Mouse (Mus musculus) ES-E14 (cell line): ENCODE data around the gene Syde2. TPM values are rescaled to one million over a fixed set of nuclear protein-coding genes. Genes with fewer than 3 reads are reported as not detected.

Source experiments
- DNase-seq: peaks from one replicate; pipeline ENCODE4 v3.0.0-alpha.2; 2013; ENCODE audit warnings: low read depth, low spot score
- H3K27ac ChIP-seq: 2 replicates; pipeline ENCODE4 v1.5.1; 2012; ENCODE audit warnings: low read depth, mild to moderate bottlenecking, low read length, moderate library complexity, mixed read lengths; ENCODE audit not compliant: poor library complexity, insufficient read depth, severe bottlenecking
- H3K36me3 ChIP-seq: 2 replicates; pipeline ENCODE4 v1.6.1; 2012; ENCODE audit warnings: mild to moderate bottlenecking, low read length, moderate library complexity, mixed read lengths; ENCODE audit not compliant: control insufficient read depth, poor library complexity, insufficient read depth, severe bottlenecking
- H3K4me1 ChIP-seq, 2 experiments: fragments of 150-350 bp in 1 of 2; sonication (generic) in 1 of 2; 2 replicates each; pipeline ENCODE4 v1.6.1; 2012; ENCODE audit warnings: low read length in 2 of 2, mild to moderate bottlenecking in 1 of 2, mixed read lengths in 1 of 2; ENCODE audit not compliant: control insufficient read depth in 2 of 2, insufficient read depth in 2 of 2, poor library complexity in 1 of 2
- H3K4me3 ChIP-seq, 2 experiments: fragments of 150-350 bp in 1 of 2; sonication (generic) in 1 of 2; 2 replicates each; pipeline ENCODE4 v1.5.1; 2012; ENCODE audit warnings: low read length in 2 of 2, low read depth in 1 of 2, mild to moderate bottlenecking in 1 of 2, mixed read lengths in 1 of 2; ENCODE audit not compliant: insufficient read depth in 1 of 2, poor library complexity in 1 of 2, severe bottlenecking in 1 of 2
- H3K9ac ChIP-seq: 2 replicates; pipeline ENCODE4 v1.6.1; 2012; ENCODE audit warnings: low read depth, mild to moderate bottlenecking, low read length, mixed read lengths; ENCODE audit not compliant: poor library complexity, insufficient read depth, severe bottlenecking
- H3K9me3 ChIP-seq: fragments of 150-350 bp; sonication (generic); 2 replicates; pipeline ENCODE4 v1.6.1; 2012; ENCODE audit warnings: low read depth, mild to moderate bottlenecking, low read length; ENCODE audit not compliant: control insufficient read depth, insufficient read depth
- CHD2 ChIP-seq: IDR thresholded peaks from 2 replicates; pipeline ENCODE4 v1.6.1; 2014; ENCODE audit warnings: mild to moderate bottlenecking, low read depth, low read length, inconsistent platforms
- HCFC1 ChIP-seq: IDR thresholded peaks from 2 replicates; pipeline ENCODE4 v1.6.1; 2012; ENCODE audit warnings: low read length, inconsistent platforms, borderline replicate concordance; ENCODE audit not compliant: insufficient read depth
- MAFK ChIP-seq: IDR thresholded peaks from 2 replicates; pipeline ENCODE4 v1.6.1; 2014; ENCODE audit warnings: mild to moderate bottlenecking, low read depth, low read length, inconsistent platforms; ENCODE audit not compliant: insufficient read depth
- ZC3H11A ChIP-seq: IDR thresholded peaks from 2 replicates; pipeline ENCODE4 v1.6.1; 2012; ENCODE audit warnings: low read depth, mild to moderate bottlenecking, inconsistent platforms, low read length, borderline replicate concordance
- ZNF384 ChIP-seq: IDR thresholded peaks from 2 replicates; pipeline ENCODE4 v1.6.1; 2012; ENCODE audit warnings: low read depth, low read length, inconsistent platforms
- in situ Hi-C, 2 experiments: fragments of 600-800 bp; cut with MboI; formaldehyde crosslinking; loops; one replicate each; pipeline ENCODE4 v1.15.1; 2025; ENCODE audit warnings: low sequenced_read_pairs in 2 of 2, inconsistent platforms in 1 of 2; ENCODE audit not compliant: unreplicated experiment in 2 of 2
- total RNA-seq: library from RNA; depleted of rRNA; stranded (reverse); fragments of 300-350 nt; gene quantifications from 2 replicates; pipeline ENCODE4 v1.2.3, GENCODE M21; 2012; rRNA removed

Syde2 gene
- 17.3 and 19.9 TPM in 2 replicates for total RNA-seq

DNA sequence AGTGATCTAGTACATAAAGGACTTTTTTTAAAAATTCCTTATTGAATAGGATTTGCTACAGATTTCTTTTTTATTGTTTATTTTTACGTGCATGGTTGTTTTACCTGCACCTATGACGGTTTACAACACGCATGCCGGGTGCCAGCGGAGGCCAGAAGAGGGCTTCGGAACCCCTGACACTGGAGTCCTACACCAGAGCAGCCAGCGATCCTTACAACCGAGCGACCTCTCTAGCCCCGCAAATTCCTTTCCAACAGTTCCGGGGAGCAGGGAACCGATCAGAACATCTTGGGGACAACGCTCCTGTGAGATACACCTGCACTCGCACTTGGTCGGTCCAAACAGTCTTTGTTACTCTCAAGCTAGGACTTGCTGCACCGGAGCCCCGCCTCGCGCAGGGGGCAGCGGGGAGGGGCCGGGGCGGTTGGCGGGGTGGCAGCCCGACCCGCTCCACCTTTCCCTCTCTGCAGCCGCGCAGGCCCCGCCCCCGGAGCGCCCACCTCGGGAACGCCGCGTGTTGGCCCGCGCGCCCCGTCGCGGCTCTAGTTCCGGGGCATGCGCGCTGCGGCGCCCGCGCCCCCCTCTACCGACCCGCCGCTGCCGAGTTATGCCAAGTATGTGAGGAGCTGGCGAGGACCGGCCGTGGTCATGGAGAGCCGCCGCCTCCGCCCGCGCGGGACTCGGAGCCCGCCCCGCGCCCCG is at the start of gene Syde2:
TSS of gene Syde2 (plus strand) at position 603 of the 702 bp plus-strand sequence.
- no peaks in the 10 kb centered on the region for H3K36me3 ChIP-seq
- H3K27ac ChIP-seq: peak within 1 kb of the TSS; percentile 48
- peak; percentile 75 for DNase-seq
- peak within 1 kb of the TSS; percentile 87 for H3K9ac ChIP-seq
- H3K9me3 ChIP-seq: no peaks in the 10 kb centered on the region
- peak within 1 kb of the TSS; percentile 65 to 91 for H3K4me3 ChIP-seq
- TF ChIP-seq ZNF384: no peak
- TF ChIP-seq MAFK: no peak
- TF ChIP-seq HCFC1: no peak
- TF ChIP-seq CHD2: no peak
- TF ChIP-seq ZC3H11A: no peak
- in situ Hi-C loops: no loop called here
- H3K4me1 ChIP-seq: peaks cover 5 to 6% of the 10 kb centered on the region in 2 experiments; a peak in 3 of 4 replicates

DNA sequence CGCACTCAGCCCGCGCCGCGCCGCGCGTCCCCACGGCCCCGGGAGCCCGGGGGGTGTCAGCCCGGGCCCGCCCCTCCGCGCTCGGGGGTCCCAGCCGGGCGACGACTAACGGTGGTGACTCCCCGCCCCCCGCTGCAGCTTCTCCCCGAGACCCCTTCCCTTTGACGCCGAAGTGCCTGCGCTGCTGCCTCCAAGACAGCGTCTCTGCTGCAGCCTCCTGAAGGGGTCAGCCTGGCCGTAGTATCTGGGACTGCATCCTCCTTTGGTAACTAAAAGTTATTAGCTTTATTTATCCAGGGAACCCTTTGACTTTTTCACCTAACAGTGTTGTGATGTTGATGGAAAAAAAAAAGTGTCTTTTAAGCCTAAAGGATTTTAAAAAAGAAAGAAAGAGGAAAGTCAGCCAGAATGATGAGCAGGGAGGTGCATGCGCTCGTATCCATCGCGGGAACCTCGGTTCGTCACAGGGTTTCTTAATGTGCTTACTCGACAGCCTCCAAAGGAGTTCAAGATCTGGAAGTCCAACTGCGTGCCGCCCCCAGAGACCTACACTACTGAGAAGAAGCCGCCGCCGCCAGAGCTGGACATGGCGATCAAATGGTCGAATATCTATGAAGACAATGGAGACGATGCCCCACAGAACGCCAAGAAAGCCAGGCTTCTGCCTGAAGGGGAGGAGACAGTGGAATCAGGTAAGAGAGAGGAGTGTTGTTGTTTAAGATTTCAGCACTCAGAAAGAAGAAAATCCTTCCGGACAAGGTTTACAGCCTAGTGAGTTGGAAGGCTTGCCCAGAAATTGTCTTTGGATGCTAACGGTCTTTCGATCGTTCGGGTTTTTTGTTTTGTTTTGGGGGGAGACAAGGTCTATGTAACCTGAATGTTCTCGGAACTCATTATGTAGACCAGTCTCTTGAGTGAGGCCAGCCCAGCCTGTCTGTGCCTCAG is 49.0 kb upstream of the Syde2 start:
- no peak for TF ChIP-seq HCFC1
- no peak for TF ChIP-seq MAFK
- no peak for TF ChIP-seq CHD2
- no peak for TF ChIP-seq ZC3H11A
- no peak for TF ChIP-seq ZNF384
- no peak for DNase-seq
- H3K9ac ChIP-seq: peak overlapping the region; percentile 97
- no peaks in the 10 kb centered on the region for H3K9me3 ChIP-seq
- peaks cover 0 to 6% of the 10 kb centered on the region in 2 experiments; a peak in 2 of 4 replicates for H3K4me1 ChIP-seq
- in situ Hi-C loops: no loop called here
- no peak overlapping the region for H3K27ac ChIP-seq
- peaks cover 8% of the 10 kb centered on the region for H3K36me3 ChIP-seq
- H3K4me3 ChIP-seq: peak overlapping the region; percentile 94 to 96

DNA sequence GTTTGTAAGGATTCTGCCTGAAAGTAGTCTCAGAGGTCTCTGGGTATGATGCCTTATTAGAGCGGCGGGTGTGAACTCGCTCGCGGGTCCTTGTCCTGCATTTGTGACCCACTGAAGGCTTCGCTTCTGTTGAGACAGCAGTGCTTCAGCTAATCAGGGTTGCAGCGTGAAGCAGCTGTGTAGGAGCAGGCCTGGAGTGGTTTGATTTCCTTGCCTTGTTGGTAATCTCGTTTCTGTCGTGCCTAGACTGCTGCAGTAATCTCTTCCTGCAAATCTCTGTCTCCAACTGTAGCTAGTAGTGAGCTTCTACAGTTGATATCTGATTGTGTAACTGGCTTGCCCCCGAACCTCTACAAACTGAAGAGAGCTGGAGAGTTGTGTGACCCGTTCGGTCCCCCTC is 48.3 kb upstream of the Syde2 start:
- Histone ChIP-seq H3K36me3 (peaks cover 8% of the 10 kb centered on the region), H3K4me3 (peak overlapping the region; percentile 94 to 96; a peak in 3 of 4 replicates), H3K9ac (peak overlapping the region; percentile 97; the same call in 1 of the 2 replicates), H3K4me1 (peaks cover 0 to 6% of the 10 kb centered on the region in 2 experiments; a peak in 2 of 4 replicates), H3K27ac (no peak overlapping the region), H3K9me3 (no peaks in the 10 kb centered on the region)
- TF ChIP-seq HCFC1 (no peak), MAFK (no peak), ZC3H11A (no peak)
- in situ Hi-C loops: no loop called here
- no peak for DNase-seq

DNA sequence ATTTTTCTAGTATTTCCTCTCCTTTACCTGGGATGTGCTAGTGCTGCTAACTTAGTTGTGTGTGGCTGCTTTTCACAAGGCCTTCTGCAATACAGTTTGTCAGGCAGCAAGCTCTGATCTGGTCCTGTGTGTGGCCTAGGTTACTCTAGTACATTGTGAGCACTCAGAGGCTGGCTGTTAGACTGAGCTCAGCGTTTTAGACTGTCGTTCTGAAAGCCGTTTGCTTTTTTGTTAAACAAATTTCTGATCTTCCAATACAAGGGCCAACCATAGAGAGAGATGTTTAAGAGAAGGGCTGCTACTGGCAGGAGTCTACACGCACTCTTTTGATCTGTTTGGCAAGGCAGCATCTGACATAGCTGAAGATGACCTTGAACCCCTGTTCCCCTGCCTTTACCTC is 47.7 kb upstream of the Syde2 start:
- in situ Hi-C loops: loop anchor here in 1 of 2 experiments (10.0 kb wide), 1 partner anchor 115 kb away; no protein-coding TSS in a partner anchor
- no peak overlapping the region for H3K4me3 ChIP-seq
- H3K4me1 ChIP-seq: peaks cover 0 to 6% of the 10 kb centered on the region in 2 experiments; a peak in 2 of 4 replicates
- H3K9me3 ChIP-seq: no peaks in the 10 kb centered on the region
- TF ChIP-seq CHD2 (no peak), ZNF384 (no peak), MAFK (no peak), HCFC1 (no peak), ZC3H11A (no peak)
- no peak overlapping the region for H3K9ac ChIP-seq
- DNase-seq: no peak
- peaks cover 10% of the 10 kb centered on the region for H3K36me3 ChIP-seq
- H3K27ac ChIP-seq: no peak overlapping the region
